Mouse (Mus musculus): ENCODE data around the gene Slc1a3.

DNA sequence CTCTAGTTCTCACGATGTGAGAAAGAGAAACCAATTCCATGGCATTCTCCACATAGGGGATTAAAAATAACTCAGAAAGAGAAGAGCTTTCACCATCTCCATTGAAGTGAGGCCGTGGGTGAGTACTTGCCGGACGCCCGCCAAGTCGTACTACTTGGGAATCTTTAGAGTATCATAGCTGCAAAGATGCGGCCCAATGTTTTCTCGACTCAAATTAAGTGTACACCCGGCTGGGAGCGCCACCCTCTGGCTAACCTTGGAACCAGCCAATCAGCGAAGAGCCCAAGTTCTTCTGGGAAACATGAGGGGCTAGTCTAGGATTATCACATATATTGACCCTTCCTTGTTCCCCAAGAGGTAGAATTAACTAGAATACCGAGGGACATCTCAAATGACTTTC lies 115.3 kb downstream of the Slc1a3 start:
- TF ChIP-seq EP300 (IDR thresholded peaks at IDR 0.05; ENCODE audit: low read depth) (no peak), CTCF (IDR thresholded peaks at IDR 0.05; ENCODE audit: low read depth) (peak; percentile 16; the same call in 1 of the 2 replicates)
